Mouse (Mus musculus) heart, postnatal 36 days (tissue): ENCODE results near the gene Ppp1r1a. TPM values are rescaled to one million over a fixed set of nuclear protein-coding genes. Genes with fewer than 3 reads are reported as not detected.

Source experiments
- DNase-seq, 2 experiments: peaks; one replicate each; pipeline ENCODE4 v3.0.0; 2021 to 2022
- intact Hi-C: fragments of 180-260 bp; cut with DNase I; formaldehyde crosslinking; loops from one replicate; pipeline ENCODE4 v1.15.1; 2025
- total RNA-seq, 2 experiments: library from RNA; stranded (reverse); gene quantifications; 2 replicates each; pipeline ENCODE4 v1.2.3; 2021

Gene Ppp1r1a
- total RNA-seq, 2 experiments from 2014 or later, result 9.4 to 10.1 TPM

DNA sequence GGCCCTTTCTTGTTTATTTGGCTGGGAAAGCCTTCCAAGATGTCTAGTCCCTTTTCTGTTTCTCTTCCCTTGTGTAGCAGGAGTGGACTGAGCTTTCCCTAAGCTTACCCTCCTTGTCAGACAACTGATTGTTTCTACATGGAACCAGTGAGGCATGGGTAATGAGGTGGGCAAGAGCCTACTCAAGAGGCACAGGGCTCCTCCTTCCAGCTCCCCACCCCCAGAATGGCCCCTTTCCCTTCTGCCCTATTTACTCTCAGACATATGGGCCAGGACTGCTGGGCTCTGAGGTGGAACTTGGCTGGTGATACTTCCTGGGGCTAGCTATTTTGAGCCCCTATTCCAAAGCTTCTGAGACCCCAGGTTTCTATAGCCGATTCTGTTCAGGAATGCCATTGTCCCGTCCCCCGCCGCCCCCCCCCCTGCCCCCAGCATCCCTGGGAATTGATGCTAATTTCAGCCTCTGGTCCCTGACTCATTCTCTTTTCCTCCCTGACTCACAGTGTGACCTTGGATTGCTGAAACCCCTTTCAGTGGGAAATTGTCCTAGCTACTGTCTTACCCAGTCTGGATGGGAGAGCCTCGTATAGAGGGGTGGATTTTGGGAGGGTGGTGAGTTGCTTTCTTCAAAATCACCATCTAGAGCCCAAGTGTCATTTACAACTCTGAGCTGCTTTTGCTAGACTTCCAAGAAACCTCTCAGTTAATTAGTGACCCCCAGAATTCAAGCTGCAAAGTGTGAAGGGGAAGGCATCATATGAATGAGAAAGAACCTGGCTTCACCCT, 19.0 kb downstream of the Ppp1r1a start:
- intact Hi-C loops, result no loop called here
- DNase-seq, result no peak

- intact Hi-C loops, result no loop called here
- peak in 1 of 2 experiments; percentile 18 for DNase-seq
Measured at GRCm38 (mm10) chr15:103514914-103515313, 22.9 kb downstream of the Ppp1r1a start.

- intact Hi-C loops, result no loop called here
- peak; percentile 55 to 61 for DNase-seq
Measured at GRCm38 (mm10) chr15:103514119-103514518, 23.7 kb downstream of the Ppp1r1a start.

GRCm38 (mm10) chr15:103513621-103514031, 24.2 kb downstream of the Ppp1r1a start:
- no peak for DNase-seq
- intact Hi-C loops, result no loop called here

GRCm38 (mm10) chr15:103511652-103512051, 26.2 kb downstream of the Ppp1r1a start:
- intact Hi-C loops, result no loop called here
- DNase-seq, result no peak

- no peak for DNase-seq
- intact Hi-C loops, result no loop called here
Measured at GRCm38 (mm10) chr15:103509317-103509716, 28.5 kb downstream of the Ppp1r1a start.

DNA sequence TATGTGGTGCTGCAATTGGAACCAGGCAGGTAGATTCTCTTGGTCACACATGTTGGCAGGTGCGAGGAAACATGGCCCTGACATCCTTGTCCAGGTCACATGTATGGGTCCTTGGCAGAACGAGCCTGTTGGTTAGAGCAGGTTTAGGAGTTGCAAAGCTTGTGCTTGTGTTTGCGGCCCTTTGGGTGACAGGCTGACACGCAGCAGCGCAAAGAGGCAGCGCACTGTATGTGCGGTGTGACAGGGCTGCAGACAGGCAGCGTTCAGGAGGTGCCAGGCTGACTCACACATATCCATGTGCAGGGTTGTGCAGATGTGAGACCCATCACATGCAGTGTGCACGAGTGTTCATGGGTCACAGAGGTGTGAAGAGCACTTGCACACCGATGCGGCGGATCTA, 34.1 kb downstream of the Ppp1r1a start:
- no peak for DNase-seq
- intact Hi-C loops, result no loop called here

GRCm38 (mm10) chr15:103503251-103503600, 34.6 kb downstream of the Ppp1r1a start:
- no peak for DNase-seq
- intact Hi-C loops, result no loop called here

DNA sequence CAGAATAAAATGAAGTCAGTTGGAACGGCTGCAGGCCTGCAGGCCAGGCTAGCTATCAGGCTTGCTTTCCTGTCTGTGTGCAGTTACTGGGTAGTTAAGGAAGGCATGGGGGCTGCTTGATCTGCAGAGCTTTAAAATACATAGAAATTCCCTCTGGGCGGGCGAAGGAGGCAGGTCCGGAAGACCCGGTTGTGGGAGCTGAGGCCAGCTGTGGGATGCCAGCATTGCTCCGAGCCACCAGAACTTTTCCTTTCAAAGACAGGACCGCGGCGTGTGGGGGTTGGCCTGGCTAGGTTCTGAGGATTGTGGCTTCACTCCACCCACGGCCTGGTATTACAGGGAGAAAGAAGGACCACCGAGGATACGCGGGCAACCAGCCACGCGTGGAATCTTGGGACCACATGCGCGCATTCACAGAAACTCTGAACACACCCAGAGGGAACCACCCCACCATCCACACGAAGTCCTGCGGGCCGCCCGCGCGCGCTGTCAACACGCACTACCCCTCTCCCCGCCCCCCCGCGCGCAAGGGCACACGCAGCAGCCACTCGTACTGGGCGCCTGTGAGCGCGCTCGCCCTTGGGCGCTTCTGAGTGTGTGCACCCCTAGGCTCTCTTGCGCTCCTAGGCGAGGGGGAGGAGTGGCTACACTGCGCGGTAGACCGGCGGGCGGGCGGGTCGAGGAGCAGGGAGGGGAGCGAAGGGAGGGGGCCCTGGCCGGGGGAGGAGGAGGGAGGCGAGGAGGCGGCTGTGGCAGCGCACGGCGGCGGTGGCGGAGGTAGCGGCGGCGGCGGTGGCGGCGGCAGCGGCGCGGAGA, 35.2 kb downstream of the Ppp1r1a start, which contains the start of gene Pde1b:
Gene Pde1b (plus strand): TSS at position 600 of the 816 bp plus-strand sequence.
- peak; percentile 26 to 49 for DNase-seq
- intact Hi-C loops, result no loop called here

DNA sequence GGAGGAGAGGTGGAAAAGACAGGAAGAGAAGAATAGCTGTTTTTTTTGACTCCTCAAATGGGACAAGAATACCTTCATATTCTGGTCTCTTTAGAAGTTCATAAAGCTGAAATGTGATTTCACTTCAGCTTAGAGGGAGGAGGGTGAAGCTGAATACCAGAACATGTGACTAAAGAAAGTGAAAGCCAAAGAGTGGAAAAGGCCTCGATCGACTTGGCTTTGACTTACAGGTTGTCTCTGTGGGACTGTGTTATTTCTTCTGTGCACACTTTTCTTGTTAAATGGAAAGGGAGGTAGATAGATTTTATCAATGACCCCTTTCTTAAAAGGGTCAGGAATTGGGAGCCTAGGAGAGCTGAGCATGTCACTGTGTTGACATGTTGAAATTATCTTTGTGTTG, 36.6 kb downstream of the Ppp1r1a start:
- intact Hi-C loops, result no loop called here
- DNase-seq, result no peak

- intact Hi-C loops, result no loop called here
- DNase-seq, result no peak
Measured at GRCm38 (mm10) chr15:103500723-103501122, 37.1 kb downstream of the Ppp1r1a start.

DNA sequence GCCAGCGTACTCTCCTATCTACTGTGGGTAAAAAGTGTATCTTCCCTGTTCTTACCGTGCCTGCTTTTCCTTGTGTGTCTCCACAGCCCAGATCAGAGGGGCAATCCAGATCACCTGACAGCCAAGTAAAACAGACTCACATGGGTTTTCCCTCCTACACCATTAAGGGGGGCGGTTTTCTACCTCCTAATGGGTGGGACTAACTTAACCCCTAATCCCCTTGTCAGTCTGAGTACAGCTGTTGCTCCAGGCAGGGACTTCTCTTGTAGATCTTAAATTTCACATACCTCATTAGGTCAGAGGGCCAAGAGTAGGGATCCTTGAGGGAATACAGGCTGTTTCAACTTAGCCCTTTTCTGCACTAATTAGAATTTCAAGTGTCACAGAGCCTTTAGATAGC, 39.6 kb downstream of the Ppp1r1a start:
- no peak for DNase-seq
- intact Hi-C loops, result no loop called here

DNA sequence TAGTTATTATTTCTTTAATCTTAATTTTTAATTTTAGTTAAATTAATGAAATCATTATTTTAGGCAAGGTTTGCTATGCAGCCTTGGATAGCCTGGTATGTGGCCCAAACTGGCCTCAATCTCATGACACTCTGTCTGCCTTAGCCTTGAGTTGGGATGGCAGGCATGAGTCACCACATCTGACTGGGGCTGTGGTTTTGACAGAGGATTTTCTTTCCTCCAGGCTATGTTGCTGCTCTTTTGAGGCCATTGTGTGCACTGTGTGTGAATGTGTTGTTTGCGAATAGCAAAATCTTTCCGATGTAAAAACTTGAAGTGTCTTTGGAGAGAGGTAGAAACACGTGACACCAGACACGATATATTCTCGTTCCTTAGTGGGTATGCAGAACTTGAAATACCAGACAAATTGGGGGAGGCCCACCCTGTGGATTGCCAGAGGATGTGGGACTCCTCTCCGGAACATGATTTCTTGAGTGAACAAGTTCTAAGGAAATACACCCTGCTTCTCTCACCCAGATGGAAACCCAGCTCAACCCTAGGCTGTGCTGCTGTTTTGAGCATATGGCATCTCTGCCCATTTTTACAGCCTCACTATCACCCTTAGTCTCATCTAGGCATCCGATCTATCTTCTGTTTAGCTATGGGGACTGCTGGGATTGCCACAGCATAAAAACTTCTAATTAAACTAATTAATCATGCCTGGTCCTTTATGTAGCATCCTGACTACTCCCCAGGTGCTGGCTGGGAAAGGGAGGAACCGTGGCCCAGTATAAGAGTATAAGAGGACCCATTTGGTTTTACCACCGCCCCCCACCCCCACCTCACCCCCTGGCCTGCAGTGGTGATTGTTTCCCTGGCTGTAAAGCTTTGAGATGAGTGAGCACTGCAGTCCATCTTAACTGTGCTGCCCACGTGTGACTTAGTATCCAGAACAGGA, 41.3 kb downstream of the Ppp1r1a start:
- no peak for DNase-seq
- intact Hi-C loops, result no loop called here

DNA sequence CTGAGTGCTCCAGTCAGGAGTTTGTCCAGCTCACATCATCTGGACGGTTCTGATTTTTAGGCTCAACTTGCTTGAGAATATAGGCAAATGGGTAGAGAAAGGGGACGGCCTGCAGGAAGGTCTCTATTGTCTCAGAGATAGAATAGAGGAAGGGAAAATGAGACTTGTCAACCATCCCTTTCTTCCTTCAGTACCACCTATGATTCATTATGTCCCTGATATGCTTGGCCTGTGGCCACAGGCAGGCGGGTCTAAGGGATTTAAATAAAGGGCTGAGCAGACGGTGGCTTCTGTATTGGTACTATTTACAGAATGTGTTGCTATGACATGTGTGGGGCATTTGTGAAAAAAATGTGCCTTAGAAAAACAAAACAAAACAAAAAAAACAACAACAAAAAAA, 49.5 kb downstream of the Ppp1r1a start:
- DNase-seq, result no peak
- intact Hi-C loops, result no loop called here

DNA sequence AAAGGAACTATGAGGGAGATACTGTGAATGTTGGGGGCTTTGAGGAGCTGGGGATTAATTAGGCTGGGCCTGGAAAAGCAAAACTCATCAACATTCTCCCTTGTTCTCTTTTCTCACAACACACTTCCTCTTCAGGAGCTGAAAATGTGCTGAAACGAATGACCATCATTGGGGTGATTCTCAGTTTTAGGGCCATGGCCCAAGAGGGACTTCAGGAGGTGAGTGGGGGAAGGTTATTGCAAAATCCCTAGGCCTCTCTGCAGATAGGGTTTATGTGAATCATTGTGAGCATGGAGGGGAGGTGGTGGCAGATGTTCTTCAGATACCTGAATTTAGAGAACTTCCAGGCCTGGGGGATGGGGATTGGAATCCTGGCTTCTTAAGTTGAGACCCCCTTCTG, 51.1 kb downstream of the Ppp1r1a start:
- intact Hi-C loops, result no loop called here
- no peak for DNase-seq

- no peak for DNase-seq
- intact Hi-C loops, result no loop called here
Measured at GRCm38 (mm10) chr15:103485106-103485505, 52.7 kb downstream of the Ppp1r1a start.

GRCm38 (mm10) chr15:103484490-103484889, 53.3 kb downstream of the Ppp1r1a start:
- DNase-seq, result no peak
- intact Hi-C loops, result no loop called here

- intact Hi-C loops, result no loop called here
- no peak for DNase-seq
Measured at GRCm38 (mm10) chr15:103482488-103482887, 55.3 kb downstream of the Ppp1r1a start.
